Mouse (Mus musculus) gastrocnemius, adult 2 months (tissue): ENCODE measurements around the gene Bst1. TPM values are rescaled to one million over a fixed set of nuclear protein-coding genes. Genes with fewer than 3 reads are reported as not detected.

Source experiments
- DNase-seq: peaks from one replicate; pipeline ENCODE4 v3.0.0; 2022
- H3K27ac ChIP-seq: fragments of 200-600 bp; 2 replicates; pipeline ENCODE4 v1.8.1; 2022; ENCODE audit warnings: mild to moderate bottlenecking
- H3K4me3 ChIP-seq: fragments of 200-600 bp; 2 replicates; pipeline ENCODE4 v1.8.1; 2022; ENCODE audit warnings: mild to moderate bottlenecking, moderate library complexity
- CTCF ChIP-seq: fragments of 200-600 bp; IDR thresholded peaks from 2 replicates; pipeline ENCODE4 v1.8.1; 2022; ENCODE audit warnings: antibody characterized with exemption, mild to moderate bottlenecking, moderate library complexity
- intact Hi-C: fragments of 180-260 bp; cut with DNase I; formaldehyde crosslinking; loops from one replicate; pipeline ENCODE4 v1.15.1; 2025
- total RNA-seq, 2 experiments: library from RNA; stranded (reverse); gene quantifications; 2 replicates each; pipeline ENCODE4 v1.2.3; 2021

The Bst1 gene
- total RNA-seq, 2 experiments from 2014 or later = 0.17 TPM; not detected in 1

DNA sequence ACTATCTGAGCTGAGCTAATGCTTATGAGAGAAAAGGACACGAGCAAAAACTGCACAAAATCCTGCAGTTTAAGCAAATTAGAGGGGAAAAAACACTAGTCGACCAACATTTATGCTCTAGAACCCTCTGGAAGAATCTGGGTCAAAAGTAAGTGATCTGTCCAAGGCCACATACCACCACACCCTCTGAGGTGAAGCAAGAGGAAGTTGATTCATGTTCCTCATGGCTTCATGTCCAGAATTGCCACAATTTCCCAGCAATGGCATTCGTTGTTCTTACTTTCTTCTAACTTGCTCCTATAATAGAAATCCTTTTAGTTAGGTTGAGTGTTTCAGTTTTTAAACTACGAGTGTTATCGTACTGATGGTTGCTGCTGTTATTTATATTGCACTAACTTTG, 19.2 kb upstream of the Bst1 start:
- DNase-seq = no peak
- Histone ChIP-seq H3K27ac (no peak overlapping the region), H3K4me3 (no peak overlapping the region)
- intact Hi-C loops = no loop called here
- no peak for TF ChIP-seq CTCF

GRCm38 (mm10) chr5:43800700-43801099, 18.0 kb upstream of the Bst1 start:
- no peak for TF ChIP-seq CTCF
- intact Hi-C loops = no loop called here
- no peak overlapping the region for H3K4me3 ChIP-seq
- no peak for DNase-seq
- no peak overlapping the region for H3K27ac ChIP-seq

DNA sequence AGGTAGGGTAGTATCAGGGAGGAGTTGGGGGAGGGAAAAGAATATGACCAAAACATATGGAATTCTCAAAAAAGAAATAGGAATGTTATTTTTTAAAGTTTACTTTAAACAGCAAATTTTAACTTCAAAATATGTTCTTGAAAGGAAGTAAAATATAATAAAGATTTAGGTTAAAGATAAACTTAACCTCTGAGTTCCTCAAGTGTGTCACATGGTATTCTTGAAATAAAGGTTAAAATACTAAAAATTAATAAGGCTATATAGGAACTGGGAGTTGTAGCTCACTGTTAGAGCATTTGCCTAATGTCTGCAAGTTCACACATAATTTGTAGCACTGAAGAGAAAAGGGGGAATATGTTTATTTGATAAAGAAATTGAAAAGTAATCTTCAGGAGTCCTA, 17.4 kb upstream of the Bst1 start:
- no peak for TF ChIP-seq CTCF
- Histone ChIP-seq H3K27ac (no peak overlapping the region), H3K4me3 (no peak overlapping the region)
- intact Hi-C loops = no loop called here
- DNase-seq = no peak

DNA sequence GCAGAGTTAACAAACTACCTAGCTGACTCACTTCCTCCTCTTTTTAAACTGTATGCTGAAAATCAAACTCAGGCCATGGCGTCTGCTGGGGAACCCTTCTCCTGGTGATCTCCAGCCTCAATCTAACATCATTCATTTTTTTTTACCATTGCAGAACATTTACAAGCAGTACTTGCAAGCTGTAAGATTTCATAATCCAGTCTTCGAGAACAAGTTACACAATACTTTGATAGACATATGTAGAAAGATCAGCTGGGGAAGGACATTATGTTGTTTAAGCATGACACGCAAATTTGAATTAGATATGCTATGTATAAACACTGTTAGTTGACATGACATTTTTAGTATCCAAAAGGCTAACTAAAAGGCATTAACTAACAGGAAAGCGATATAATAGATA, 16.9 kb upstream of the Bst1 start:
- Histone ChIP-seq H3K4me3 (no peak overlapping the region), H3K27ac (no peak overlapping the region)
- no peak for TF ChIP-seq CTCF
- intact Hi-C loops = no loop called here
- DNase-seq = no peak

- TF ChIP-seq CTCF = no peak
- Histone ChIP-seq H3K4me3 (no peak overlapping the region), H3K27ac (no peak overlapping the region)
- DNase-seq = no peak
- intact Hi-C loops = no loop called here
Observed at GRCm38 (mm10) chr5:43805401-43805800, 13.3 kb upstream of the Bst1 start.

- no peak overlapping the region for H3K4me3 ChIP-seq
- intact Hi-C loops = no loop called here
- TF ChIP-seq CTCF = no peak
- H3K27ac ChIP-seq = no peak overlapping the region
- no peak for DNase-seq
Observed at GRCm38 (mm10) chr5:43806340-43806739, 12.3 kb upstream of the Bst1 start.

GRCm38 (mm10) chr5:43806914-43807313, 11.8 kb upstream of the Bst1 start:
- H3K27ac ChIP-seq = no peak overlapping the region
- H3K4me3 ChIP-seq = no peak overlapping the region
- DNase-seq = no peak
- no peak for TF ChIP-seq CTCF
- intact Hi-C loops = no loop called here

- DNase-seq = peak; percentile 82
- peak overlapping the region; percentile 44 for H3K27ac ChIP-seq
- intact Hi-C loops = no loop called here
- TF ChIP-seq CTCF = no peak
- peak overlapping the region; percentile 72 for H3K4me3 ChIP-seq
Observed at GRCm38 (mm10) chr5:43807744-43808696, 10.7 kb upstream of the Bst1 start.

DNA sequence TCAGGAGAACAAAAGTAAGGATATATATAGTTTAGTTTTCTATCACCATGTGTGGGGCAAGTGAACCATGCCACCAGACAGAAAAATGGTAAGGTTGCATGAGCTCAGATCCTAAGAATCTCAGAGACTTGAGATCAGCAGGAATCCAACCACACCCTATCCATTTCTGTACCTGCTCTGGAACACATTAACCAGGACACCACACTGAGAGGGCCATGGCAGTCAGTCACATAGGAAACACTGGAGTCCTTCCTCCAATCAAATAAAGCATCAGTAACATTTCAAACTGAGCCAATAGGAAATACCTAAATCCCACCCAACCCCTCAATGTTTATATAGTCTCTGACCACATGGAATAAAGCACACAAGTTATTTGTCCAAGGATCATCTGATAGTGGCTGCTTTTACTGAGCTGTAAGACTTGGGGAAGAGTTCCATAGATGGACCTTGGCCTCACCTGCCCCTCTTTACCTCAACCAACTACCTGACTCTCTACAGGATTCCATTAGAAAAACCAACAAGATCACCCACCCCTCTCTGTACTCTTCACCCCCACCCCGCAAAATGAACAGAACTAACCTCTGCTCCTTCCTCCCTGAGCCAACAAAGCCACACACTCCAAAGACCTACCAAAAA, 8.1 kb upstream of the Bst1 start:
- DNase-seq = no peak
- H3K4me3 ChIP-seq = no peak overlapping the region
- H3K27ac ChIP-seq = no peak overlapping the region
- TF ChIP-seq CTCF = no peak
- intact Hi-C loops = no loop called here

DNA sequence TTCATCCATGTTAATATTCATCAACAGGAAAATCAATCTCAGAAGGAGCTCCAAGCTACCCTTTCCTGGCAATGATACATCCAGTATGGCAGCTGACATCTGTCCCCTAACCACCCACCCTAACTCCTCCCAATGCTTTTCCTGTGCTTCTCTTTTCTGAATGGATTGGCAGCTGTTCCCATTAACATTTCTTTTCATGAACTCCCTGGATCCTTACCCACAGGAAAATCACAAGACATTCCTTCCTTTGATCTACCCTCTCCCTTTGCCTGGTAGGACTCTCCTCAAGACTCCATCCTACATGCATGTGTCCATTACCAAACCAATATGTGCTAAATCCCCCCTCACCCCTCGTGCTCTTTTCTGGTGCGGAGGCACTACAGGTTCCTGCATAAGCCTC, 4.1 kb upstream of the Bst1 start:
- Histone ChIP-seq H3K4me3 (no peak overlapping the region), H3K27ac (no peak overlapping the region)
- no peak for DNase-seq
- TF ChIP-seq CTCF = no peak
- intact Hi-C loops = no loop called here

DNA sequence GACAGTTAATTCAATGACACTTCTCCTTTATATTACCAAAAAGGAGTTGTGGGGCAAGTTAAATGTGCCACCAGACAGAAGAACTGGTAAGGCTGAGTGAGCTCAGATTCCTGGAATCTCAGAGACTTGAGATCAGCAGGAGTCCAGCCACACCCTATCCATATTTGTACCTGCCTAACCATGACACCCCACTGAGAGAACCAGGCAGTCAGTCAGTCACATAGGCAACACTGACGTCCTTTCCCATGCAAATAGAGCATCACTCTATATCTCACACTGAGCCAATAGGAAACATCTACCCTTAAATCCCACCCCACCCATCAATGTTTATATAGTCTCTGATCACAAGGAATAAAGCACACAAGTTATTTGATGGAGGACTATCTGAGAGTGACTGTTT, 2.9 kb upstream of the Bst1 start:
- no peak overlapping the region for H3K4me3 ChIP-seq
- no peak for DNase-seq
- intact Hi-C loops = no loop called here
- no peak overlapping the region for H3K27ac ChIP-seq
- no peak for TF ChIP-seq CTCF

- no peak for DNase-seq
- intact Hi-C loops = no loop called here
Observed at GRCm38 (mm10) chr5:43820785-43821184, 2.1 kb downstream of the Bst1 start.

GRCm38 (mm10) chr5:43821538-43821937, 2.9 kb downstream of the Bst1 start, which contains the start of gene Fbxl5:
Fbxl5 (minus strand) TSS chr5:43821638.
- intact Hi-C loops = no loop called here
- no peak for DNase-seq
- Histone ChIP-seq H3K27ac (no peak within 1 kb of the TSS), H3K4me3 (no peak within 1 kb of the TSS)
- no peak for TF ChIP-seq CTCF

More at GRCm38 (mm10) chr5:43820785-43821184, 2.1 kb downstream of the Bst1 start:
- H3K4me3 ChIP-seq = no peak overlapping the region
- H3K27ac ChIP-seq = no peak overlapping the region
- no peak for TF ChIP-seq CTCF
